Mouse (Mus musculus) erythroid progenitor cell, adult 5-6 weeks (primary cell): ENCODE data around the gene Zfp174. TPM values are rescaled to one million over a fixed set of nuclear protein-coding genes. Genes with fewer than 3 reads are reported as not detected.
"Not testable (repeated sequence)": the region's sequence is repeated elsewhere in the genome, so short reads cannot be mapped to it uniquely, and the experiment has no call there.

Source experiments
- ATAC-seq: replicated peaks from 2 replicates; pipeline ENCODE4 v1.8.0; 2016; ENCODE audit warnings: moderate number of reproducible peaks, mild to moderate bottlenecking, moderate TSS enrichment, inconsistent platforms; ENCODE audit not compliant: poor library complexity, low FRiP score, severe bottlenecking
- total RNA-seq, 2 experiments: library from RNA; stranded (forward) in 1 of 2; stranded (reverse) in 1 of 2; fragments of 150-400 nt in 1 of 2; fragments of 186-747, 209-891 nt in 1 of 2; gene quantifications; 2 replicates each; pipeline versions ENCODE4 v1.2.3 to v1.2.4; 2015 to 2017; ENCODE audit warnings: low replicate concordance in 2 of 2

The Zfp174 gene
- 0.72 TPM in 1 of 2 replicates, not detected in the other for total RNA-seq (2015; ENCODE audit: low replicate concordance)
- total RNA-seq (2017; ENCODE audit: low replicate concordance) = 0.38 TPM in 1 of 2 replicates, not detected in the other

DNA sequence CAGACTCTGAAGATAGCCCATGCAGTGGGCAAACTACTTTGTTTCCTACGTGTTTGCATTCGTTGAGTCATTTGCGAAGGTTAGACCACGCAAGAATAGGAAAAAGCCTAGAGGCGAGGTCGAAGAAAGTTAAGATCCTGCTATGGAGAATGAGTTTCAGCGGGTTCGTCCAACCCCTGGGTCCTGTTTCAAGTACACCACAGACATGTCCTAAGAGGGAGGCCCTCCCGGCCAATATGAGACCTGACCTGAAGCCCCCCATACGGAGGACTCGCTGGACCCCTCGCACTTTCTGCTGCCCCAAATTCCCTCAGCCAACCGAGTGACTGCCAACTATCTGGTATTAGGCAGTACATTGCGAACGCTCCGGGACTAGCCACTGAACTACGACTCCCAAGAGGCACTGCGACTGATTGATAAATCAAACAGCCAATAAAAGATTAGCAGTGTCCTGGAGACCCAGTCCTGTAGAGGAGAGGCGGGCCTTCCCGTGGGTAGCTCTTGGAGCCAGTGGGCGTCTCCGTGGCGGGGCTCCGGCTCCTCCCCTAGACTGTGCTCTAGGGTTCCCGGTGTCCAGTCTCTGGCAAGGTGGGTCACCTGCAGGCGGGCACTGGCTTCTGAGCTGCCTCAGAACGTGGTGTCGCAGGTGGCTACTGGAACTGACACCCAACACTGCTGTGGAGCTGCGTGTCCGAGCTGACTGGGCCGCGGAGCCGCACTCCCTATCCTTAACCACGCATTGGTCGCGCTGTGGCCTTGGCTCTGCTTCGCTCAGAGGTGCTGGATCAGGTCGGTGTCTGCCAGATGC lies at the start of gene Zfp174:
Gene Zfp174, plus strand, starts transcription at position 558 of the 808 bp plus-strand sequence.
- peak; percentile 99 for ATAC-seq

DNA sequence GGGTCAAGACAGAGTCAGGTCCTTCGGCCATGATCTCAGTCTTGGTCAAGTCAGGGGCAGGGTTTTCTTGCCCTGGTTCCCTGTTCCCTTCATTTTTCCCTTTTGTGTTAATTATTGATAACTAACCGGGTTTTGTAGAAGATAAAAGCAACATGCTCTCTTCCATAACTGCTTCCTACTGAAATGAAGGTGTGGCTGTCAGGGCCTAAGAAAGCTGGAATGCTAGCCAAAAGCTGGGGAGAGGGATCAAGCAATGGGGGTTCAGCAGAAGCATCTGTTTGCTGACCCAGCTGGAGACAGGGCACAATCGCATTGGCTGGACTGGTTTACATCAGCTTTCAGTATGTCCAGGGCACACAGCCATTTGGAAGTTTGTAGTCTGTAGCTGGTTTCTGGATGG lies 38.9 kb upstream of the Zfp174 start:
- ATAC-seq = no peak

- ATAC-seq = not testable (repeated sequence)
Measured at GRCm38 (mm10) chr16:3814667-3815066, 32.4 kb upstream of the Zfp174 start.

- no peak for ATAC-seq
Measured at GRCm38 (mm10) chr16:3820202-3820601, 26.9 kb upstream of the Zfp174 start.

GRCm38 (mm10) chr16:3828021-3828420 lies 19.0 kb upstream of the Zfp174 start:
- ATAC-seq = no peak

DNA sequence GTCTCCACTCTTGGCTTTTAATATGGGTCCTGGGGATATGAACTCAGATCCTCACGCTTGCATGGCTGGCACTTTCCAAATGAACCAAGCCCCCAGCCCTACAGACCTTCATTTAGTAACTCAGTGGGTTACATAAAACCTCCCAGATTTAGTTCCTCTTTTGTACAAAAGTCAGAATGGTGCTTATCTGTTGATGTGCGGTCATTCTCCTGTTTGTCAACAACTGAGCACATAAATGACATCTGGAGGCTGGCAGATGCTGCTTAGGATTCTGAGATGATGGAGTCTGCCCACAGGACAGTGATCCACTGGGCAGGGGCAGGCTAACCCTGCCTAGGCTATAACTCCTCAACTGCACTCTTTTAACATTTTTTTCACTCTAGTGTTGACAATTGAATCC lies 17.3 kb upstream of the Zfp174 start:
- ATAC-seq = no peak

DNA sequence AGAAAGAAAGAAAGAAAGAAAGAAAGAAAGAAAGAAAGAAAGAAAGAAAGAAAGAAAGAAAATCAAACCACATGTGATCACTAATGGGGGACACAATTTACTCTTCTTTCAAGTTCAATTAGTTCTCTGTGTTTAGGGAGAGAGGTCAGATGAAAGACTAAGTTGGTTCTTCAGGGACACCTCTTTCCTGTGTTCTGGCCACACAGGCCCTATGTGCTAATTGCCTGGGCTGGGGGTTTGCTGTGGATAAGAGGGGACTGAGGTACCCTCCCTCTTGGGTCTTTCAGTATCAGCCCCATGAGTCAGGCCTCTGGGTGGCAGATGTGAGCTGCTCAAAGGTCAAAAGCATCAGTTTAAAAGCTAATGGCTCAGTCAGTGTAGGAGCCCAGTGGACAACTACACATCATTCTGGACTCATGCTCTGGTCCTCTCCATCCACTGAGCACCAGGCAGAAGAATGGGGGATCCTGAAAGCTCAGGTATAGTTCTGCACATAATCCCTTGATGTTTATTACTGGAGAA lies 16.4 kb upstream of the Zfp174 start, which contains the start of gene Olfr15:
Gene Olfr15, plus strand, starts transcription at position 291 of the 522 bp plus-strand sequence.
- no peak for ATAC-seq

DNA sequence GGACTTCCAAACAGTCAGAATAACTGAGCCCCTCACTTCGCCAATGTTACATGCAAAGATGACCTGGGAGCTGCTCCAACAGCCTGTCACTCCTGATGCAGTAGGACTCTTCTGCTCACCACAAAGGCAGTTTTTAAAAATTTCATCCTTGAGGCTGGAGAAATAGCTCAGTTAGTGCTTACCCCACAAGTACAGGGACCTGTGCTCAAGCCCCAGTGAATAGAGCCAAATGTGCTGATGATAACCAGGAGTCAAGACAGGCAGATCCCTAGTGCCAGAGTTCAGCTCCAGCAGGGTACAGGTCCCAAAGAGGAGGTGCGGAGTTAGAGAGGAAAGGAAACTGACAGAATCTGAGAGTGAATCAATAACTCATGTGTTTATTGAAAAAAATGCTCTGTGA lies 11.6 kb upstream of the Zfp174 start:
- ATAC-seq = no peak

DNA sequence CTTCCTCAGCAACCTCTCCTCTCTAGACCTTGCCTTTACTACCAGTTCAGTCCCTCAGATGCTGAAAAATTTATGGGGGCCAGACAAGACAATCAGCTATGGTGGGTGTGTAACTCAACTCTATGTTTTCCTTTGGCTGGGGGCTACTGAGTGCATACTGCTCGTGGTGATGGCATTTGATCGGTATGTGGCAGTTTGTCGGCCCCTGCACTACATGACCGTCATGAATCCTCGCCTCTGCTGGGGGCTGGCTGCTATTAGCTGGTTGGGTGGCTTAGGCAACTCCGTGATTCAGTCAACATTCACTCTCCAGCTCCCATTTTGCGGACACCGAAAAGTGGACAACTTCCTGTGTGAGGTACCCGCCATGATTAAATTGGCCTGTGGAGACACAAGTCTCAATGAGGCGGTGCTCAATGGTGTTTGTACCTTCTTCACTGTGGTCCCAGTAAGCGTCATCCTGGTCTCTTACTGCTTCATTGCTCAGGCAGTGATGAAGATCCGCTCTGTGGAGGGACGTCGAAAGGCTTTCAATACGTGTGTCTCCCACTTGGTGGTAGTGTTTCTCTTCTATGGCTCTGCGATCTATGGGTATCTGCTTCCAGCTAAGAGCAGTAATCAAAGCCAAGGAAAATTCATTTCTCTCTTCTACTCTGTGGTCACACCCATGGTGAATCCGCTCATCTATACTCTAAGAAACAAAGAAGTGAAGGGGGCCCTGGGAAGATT lies 7.7 kb upstream of the Zfp174 start:
- ATAC-seq = no peak

GRCm38 (mm10) chr16:3842989-3843388 lies 4.1 kb upstream of the Zfp174 start:
- no peak for ATAC-seq

GRCm38 (mm10) chr16:3843796-3844195 lies 3.3 kb upstream of the Zfp174 start:
- ATAC-seq = no peak

DNA sequence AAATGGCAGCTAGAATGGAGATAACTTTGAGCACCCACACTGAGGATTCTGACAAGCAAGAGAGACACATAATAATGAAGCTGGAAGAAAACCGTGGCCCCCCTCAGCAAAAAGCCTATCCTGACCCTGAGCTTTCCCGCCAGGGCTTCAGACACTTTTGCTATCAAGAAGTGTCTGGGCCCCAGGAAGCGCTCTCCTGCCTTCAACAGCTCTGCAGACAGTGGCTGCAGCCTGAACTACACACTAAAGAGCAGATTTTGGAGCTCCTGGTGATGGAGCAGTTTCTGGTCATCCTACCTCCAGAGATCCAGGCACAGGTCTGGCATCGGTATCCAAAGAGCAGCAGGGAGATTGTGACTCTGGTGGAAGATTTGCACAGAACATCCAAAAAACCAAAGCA lies 803 bp downstream of the Zfp174 start:
- no peak for ATAC-seq

- ATAC-seq = no peak
Measured at GRCm38 (mm10) chr16:3848416-3848815, 1.3 kb downstream of the Zfp174 start.

DNA sequence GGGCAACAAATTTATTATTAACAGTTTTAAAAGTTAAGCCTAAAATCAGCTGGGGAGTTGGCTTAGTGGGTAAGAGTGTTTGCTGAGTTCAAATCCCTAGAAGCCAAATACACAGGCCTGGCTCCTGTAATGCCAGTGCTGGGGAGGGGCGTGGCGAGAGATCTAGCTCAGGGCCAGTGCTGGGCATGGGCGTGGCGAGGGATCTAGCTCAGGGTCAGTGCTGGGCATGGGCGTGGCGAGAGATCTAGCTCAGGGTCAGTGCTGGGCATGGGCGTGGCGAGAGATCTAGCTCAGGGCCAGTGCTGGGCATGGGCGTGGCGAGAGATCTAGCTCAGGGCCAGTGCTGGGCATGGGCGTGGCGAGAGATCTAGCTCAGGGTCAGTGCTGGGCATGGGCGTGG lies 4.2 kb downstream of the Zfp174 start:
- ATAC-seq = not testable (repeated sequence)

DNA sequence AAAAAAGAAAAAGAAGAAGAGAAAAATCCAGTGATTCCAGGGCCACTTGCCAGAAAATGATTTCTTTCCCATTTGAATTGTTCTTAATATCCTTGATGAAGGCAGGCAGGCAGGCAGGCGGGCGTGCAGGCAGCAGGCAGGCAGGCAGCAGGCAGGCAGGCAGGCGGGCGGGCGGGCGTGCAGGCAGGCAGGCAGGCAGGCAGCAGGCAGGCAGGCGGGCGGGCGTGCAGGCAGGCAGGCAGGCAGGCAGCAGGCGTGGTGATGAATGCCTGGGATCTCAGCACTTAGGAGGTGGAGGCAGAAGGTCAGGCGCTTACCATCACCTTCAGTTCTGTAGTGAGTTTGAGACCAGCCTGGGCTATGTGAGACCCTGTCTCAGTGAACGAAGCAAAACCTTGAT lies 5.5 kb downstream of the Zfp174 start:
- no peak for ATAC-seq

DNA sequence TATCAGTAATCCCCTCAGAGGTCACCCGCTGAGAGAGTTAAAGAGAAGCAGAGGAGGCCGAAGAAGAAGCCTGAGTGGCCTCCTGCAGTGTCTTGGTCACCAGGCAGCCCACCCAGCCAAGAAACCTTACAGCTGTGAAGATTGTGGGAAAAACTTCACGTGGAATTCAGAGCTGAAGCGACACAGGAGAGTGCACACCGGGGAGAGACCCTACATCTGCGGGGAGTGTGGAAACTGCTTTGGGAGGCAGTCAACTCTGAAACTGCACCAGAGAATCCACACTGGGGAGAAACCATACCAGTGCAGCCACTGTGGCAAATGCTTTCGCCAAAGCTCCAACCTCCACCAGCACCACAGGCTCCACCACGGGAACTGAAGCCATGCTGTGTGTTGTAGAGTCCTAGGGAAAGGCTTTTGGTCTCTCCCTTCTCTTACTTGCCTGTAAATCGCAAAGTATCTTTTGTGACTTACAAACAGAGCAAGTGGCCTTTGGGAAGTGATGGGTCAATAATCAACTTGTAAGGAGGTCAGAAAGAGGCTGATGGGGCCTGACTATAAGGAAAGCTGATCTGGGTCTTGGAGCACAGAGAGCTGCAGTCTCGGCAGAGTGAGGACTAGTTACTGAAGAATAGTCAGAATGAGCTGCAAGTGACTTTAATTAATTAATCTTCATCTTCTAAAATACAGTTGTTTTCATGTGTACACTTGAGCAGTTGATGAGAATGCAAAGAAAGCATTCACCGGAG lies 7.5 kb downstream of the Zfp174 start:
- no peak for ATAC-seq

- ATAC-seq = no peak
Measured at GRCm38 (mm10) chr16:3855776-3856175, 8.7 kb downstream of the Zfp174 start.

- ATAC-seq = no peak
Measured at GRCm38 (mm10) chr16:3859254-3859653, 12.2 kb downstream of the Zfp174 start.

DNA sequence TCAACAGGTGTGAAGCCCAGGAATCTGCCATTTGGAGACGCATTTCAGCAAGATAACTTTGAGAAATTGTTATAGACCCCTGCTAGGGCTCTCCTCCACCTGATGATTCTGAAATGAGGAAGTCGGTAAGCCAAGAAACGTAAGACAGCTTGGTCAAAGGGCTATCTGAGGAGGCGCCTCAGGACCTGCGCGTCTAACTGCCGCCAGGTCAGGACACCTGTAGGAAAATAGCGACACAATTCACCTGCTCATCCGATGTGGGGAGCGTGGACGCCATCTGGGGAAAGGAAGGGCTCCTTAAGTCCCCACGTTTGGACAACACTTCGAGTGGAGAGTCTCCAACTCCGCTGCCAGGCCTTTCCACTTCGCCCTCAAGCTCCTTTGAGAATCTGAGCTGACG lies 24.7 kb downstream of the Zfp174 start:
- peak; percentile 65 for ATAC-seq
